Mouse (Mus musculus): ENCODE results near the gene Rgs14. TPM values are rescaled to one million over a fixed set of nuclear protein-coding genes. Genes with fewer than 3 reads are reported as not detected.
A peak's percentile ranks its signal among the peaks of the same experiment; 100 is the strongest.

Rgs14 gene
- total and polyA plus RNA-seq, 2 experiments from 2014 or later = 0.76 to 0.78 TPM

DNA sequence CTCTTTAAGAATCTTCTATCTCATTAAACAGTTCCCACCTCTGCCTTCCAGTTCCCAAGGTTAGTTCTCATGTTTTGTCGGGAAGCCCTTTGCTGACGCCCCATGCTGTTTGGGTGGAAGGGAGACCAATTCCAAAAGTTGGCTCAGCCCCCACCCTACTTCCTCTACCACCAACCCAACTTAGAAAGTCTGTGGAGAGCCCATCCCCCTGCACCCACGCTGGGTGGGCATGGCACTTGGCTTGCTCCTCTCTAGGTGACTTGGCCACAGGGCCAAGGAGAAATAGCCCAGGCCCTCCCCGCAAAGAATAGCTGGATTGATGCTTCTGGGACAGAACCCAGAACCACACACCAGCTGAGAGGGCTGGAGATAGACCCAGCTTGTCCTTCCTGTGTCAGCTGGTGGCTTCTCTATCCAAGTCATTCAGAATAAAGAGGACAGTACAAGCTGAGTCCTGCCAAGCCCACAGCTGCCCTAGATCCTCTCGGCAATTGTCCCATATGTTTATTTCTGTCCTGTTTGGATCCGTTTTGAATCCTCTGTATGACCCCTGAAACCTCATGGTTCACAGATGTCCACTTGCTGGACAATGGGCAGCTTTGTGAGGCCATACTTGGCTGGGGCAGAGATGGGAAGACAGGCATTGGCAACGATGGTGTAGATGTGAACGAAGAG is 1.6 kb downstream of the Rgs14 start:
- ATAC-seq = peak; percentile 55; the same call in 1 of the 2 replicates
- Histone ChIP-seq H3K9me3 (ENCODE audit: low read length) (no peaks in the 10 kb centered on the region), H3K4me1 (ENCODE audit: insufficient read depth, low read length) (no peaks in the 10 kb centered on the region), H3K36me3 (ENCODE audit: insufficient read depth, low read length) (no peaks in the 10 kb centered on the region), H3K27me3 (ENCODE audit: insufficient read depth, low read length) (no peaks in the 10 kb centered on the region; the same call in 1 of the 2 replicates), H3K27ac (no peak overlapping the region), H3K4me3 (ENCODE audit: low read length) (no peak overlapping the region), H3K4me2 (ENCODE audit: low read depth, low read length) (no peak overlapping the region), H3K9ac (replicated peaks; ENCODE audit: low read length) (no peak overlapping the region)
- WGBS = 60% methylated on average over 8 of the region's 8 CpGs
- DNase-seq (ENCODE audit: low spot score) = peak; percentile 27
- no peak for TF ChIP-seq CTCF (IDR thresholded peaks at IDR 0.05; ENCODE audit: low read depth)

GRCm38 (mm10) chr13:55371740-55372139 is 2.2 kb downstream of the Rgs14 start:
- Histone ChIP-seq H3K4me1 (ENCODE audit: insufficient read depth, low read length) (no peaks in the 10 kb centered on the region), H3K27me3 (ENCODE audit: insufficient read depth, low read length) (no peaks in the 10 kb centered on the region; the same call in 1 of the 2 replicates), H3K4me2 (ENCODE audit: low read depth, low read length) (no peak overlapping the region), H3K36me3 (ENCODE audit: insufficient read depth, low read length) (no peaks in the 10 kb centered on the region), H3K9ac (replicated peaks; ENCODE audit: low read length) (no peak overlapping the region), H3K9me3 (ENCODE audit: low read length) (no peaks in the 10 kb centered on the region), H3K27ac (no peak overlapping the region), H3K4me3 (ENCODE audit: low read length) (no peak overlapping the region)
- WGBS = 49% methylated on average over 5 of the region's 5 CpGs
- peak; percentile 14 for DNase-seq (ENCODE audit: low spot score)
- ATAC-seq = no peak; the same call in none of the 2 replicates
- TF ChIP-seq CTCF (IDR thresholded peaks at IDR 0.05; ENCODE audit: low read depth) = no peak

DNA sequence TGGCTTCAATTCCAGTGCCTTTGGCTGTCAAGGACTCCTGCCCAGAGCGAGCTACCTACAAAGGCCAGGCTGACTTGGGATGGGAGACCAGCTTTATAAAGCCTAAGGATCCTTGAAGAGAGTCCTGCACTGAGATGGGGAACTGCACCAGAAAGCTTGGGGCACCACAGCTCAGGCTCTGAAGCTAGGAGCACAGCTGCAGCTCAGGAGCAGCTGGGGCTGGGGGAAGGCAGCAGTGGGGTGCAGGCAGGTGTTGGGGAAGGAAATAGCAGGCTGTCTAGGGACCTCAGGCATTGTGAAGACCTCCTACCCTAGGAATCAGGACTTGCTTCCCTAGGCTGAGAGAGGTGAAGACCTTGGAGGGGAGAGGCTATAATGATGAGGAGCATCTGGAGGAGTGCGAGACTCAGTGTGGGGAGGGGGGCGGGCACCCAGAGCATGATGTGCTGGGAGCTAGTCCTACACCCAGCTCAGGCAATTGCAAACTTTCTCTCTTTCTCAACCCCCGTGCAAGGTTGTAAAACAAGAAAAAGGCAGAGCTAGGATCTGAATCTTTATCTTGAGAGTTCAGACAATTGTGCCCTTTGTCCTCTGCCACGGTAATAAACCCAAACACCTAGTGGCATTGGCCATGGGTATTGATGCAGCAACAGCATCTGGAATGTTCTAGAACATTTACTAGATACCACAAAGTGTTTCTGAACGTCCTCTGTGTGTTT is 4.8 kb downstream of the Rgs14 start:
- H3K4me3 ChIP-seq (ENCODE audit: low read length) = no peak overlapping the region
- no peaks in the 10 kb centered on the region for H3K36me3 ChIP-seq (ENCODE audit: insufficient read depth, low read length)
- no peak for ATAC-seq
- no peak for TF ChIP-seq CTCF (IDR thresholded peaks at IDR 0.05; ENCODE audit: low read depth)
- peaks cover 10% of the 10 kb centered on the region for H3K27me3 ChIP-seq (ENCODE audit: insufficient read depth, low read length)
- no peak overlapping the region for H3K9ac ChIP-seq (replicated peaks; ENCODE audit: low read length)
- no peaks in the 10 kb centered on the region for H3K4me1 ChIP-seq (ENCODE audit: insufficient read depth, low read length)
- H3K27ac ChIP-seq = no peak overlapping the region
- no peaks in the 10 kb centered on the region for H3K9me3 ChIP-seq (ENCODE audit: low read length)
- WGBS = 67% methylated on average over 6 of the region's 6 CpGs
- DNase-seq (ENCODE audit: low spot score) = no peak
- no peak overlapping the region for H3K4me2 ChIP-seq (ENCODE audit: low read depth, low read length)

DNA sequence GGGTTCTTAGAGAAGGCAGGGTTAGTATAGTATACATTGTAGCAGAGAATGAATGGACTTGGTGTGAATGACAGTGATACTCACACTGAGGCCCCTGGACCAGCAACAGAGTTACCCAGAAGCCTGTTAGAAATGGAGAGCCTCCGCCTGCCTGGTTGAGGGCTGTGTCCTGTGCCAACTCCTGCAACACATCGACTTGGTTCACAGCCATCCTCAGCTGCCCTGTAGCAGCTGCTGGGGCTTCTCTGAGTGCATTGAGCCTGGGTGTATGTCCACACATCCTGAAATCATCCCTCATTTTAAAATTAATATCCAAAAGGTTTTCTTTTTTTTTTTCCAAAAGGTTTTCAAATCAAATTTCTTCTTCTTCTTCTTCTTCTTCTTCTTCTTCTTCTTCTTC is 6.3 kb downstream of the Rgs14 start:
- 34% methylated on average over 2 of the region's 2 CpGs for WGBS
- peak; percentile 23 for DNase-seq (ENCODE audit: low spot score)

DNA sequence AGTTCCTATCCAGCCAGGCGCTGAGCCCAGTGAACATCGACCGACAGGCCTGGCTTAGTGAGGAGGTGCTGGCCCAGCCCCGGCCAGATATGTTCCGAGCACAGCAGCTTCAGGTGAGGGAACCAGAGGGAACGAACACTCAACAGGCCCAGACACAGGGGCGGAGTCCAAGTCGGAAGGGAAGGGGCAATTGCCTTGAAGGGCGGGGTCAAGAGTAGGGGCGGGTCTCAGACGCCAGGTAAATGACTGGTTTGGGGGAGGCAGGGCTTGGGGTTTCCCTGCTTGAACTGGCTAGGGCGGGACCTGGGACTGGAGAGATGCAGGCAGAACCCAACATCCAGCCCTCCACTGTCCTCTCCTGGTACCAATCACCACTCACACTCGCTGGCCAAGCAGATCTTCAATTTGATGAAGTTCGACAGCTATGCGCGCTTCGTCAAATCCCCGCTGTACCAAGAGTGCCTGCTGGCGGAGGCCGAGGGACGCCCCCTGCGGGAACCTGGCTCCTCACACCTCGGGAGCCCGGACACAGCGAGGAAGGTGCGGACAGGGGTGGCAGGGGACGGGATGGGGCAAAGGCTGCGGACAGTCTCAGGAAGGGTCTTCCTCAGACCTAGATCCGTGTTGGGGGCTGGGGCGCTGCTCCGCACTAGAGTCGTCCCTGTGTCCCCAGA is 9.5 kb downstream of the Rgs14 start:
- Histone ChIP-seq H3K9me3 (ENCODE audit: low read length) (no peaks in the 10 kb centered on the region), H3K36me3 (ENCODE audit: insufficient read depth, low read length) (no peaks in the 10 kb centered on the region), H3K4me3 (ENCODE audit: low read length) (no peak overlapping the region), H3K27me3 (ENCODE audit: insufficient read depth, low read length) (peaks cover 21% of the 10 kb centered on the region), H3K4me1 (ENCODE audit: insufficient read depth, low read length) (no peaks in the 10 kb centered on the region), H3K27ac (no peak overlapping the region), H3K9ac (replicated peaks; ENCODE audit: low read length) (no peak overlapping the region), H3K4me2 (ENCODE audit: low read depth, low read length) (no peak overlapping the region)
- WGBS = 13% methylated on average over 26 of the region's 32 CpGs
- DNase-seq (ENCODE audit: low spot score) = no peak
- 0 out of 2 replicates have a peak, but pooled peaks have one; percentile 5 for TF ChIP-seq CTCF (IDR thresholded peaks at IDR 0.05; ENCODE audit: low read depth)
- ATAC-seq = no peak

More for the DNA sequence above, 6.3 kb downstream of the Rgs14 start:
- Histone ChIP-seq H3K9ac (replicated peaks; ENCODE audit: low read length) (no peak overlapping the region), H3K4me2 (ENCODE audit: low read depth, low read length) (no peak overlapping the region), H3K4me3 (ENCODE audit: low read length) (no peak overlapping the region), H3K9me3 (ENCODE audit: low read length) (no peaks in the 10 kb centered on the region), H3K27me3 (ENCODE audit: insufficient read depth, low read length) (peaks cover 20% of the 10 kb centered on the region), H3K4me1 (ENCODE audit: insufficient read depth, low read length) (no peaks in the 10 kb centered on the region), H3K36me3 (ENCODE audit: insufficient read depth, low read length) (no peaks in the 10 kb centered on the region), H3K27ac (no peak overlapping the region)
- TF ChIP-seq CTCF (IDR thresholded peaks at IDR 0.05; ENCODE audit: low read depth) = no peak
- no peak for ATAC-seq

DNA sequence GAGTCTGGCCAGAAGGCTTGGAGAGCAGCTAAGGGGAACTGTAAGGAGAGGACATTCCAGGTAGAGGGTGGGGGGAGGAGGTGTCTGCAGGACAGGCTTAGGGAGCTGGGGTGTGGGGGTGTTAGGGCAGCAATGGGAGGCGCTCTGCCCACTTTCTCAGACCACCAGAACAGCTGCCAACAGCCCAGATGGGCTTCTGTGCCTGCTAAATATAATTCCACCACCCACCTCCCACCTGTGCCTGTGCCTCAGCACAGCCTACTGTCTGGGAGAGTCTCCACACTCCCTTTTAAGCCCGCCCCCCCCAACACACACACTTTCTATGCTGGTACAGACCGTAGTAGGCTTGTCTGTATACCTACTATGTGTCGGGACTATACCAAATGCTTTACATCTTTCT is 12.3 kb downstream of the Rgs14 start:
- Histone ChIP-seq H3K27ac (no peak overlapping the region), H3K27me3 (ENCODE audit: insufficient read depth, low read length) (peaks cover 21% of the 10 kb centered on the region), H3K9ac (replicated peaks; ENCODE audit: low read length) (no peak overlapping the region), H3K4me2 (ENCODE audit: low read depth, low read length) (no peak overlapping the region), H3K36me3 (ENCODE audit: insufficient read depth, low read length) (no peaks in the 10 kb centered on the region), H3K4me3 (ENCODE audit: low read length) (no peak overlapping the region), H3K4me1 (ENCODE audit: insufficient read depth, low read length) (no peaks in the 10 kb centered on the region), H3K9me3 (ENCODE audit: low read length) (no peaks in the 10 kb centered on the region)
- 86% methylated on average over 4 of the region's 4 CpGs for WGBS
- ATAC-seq (0 out of 2 replicates have a peak, but pooled peaks have one; percentile 7), DNase-seq (ENCODE audit: low spot score) (no peak)
- no peak for TF ChIP-seq CTCF (IDR thresholded peaks at IDR 0.05; ENCODE audit: low read depth)

Data from hindbrain, postnatal 0 days (tissue).